Mouse (Mus musculus): Measurements from ENCODE around the gene Wnt1. TPM values are rescaled to one million over a fixed set of nuclear protein-coding genes. Genes with fewer than 3 reads are reported as not detected.
A peak's percentile ranks its signal among the peaks of the same experiment; 100 is the strongest.
"Not testable (repeated sequence)": the region's sequence is repeated elsewhere in the genome, so short reads cannot be mapped to it uniquely, and the experiment has no call there.

The Wnt1 gene
- 0.05 TPM in 1 of 2 replicates, not detected in the other for polyA plus RNA-seq (2012; rRNA removed)

DNA sequence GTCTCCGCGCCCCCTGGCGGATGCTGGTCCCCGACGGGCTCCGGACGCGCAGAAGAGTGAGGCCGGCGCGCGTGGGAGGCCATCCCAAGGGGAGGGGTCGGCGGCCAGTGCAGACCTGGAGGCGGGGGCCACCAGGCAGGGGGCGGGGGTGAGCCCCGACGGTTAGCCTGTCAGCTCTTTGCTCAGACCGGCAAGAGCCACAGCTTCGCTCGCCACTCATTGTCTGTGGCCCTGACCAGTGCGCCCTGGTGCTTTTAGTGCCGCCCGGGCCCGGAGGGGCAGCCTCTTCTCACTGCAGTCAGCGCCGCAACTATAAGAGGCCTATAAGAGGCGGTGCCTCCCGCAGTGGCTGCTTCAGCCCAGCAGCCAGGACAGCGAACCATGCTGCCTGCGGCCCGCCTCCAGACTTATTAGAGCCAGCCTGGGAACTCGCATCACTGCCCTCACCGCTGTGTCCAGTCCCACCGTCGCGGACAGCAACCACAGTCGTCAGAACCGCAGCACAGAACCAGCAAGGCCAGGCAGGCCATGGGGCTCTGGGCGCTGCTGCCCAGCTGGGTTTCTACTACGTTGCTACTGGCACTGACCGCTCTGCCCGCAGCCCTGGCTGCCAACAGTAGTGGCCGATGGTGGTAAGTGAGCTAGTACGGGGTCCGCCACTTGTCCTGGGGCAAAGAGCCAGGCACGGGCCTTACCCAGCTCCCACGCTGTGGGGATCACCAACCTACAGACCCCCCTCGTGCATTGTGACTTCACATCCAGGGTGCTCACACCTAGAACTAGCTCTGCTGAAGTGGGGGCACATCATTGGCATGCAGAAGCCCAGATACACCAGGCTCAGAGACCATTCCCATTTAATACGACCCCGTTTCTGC, at the start of gene Wnt1:
Wnt1 (plus strand) TSS at position 197 of the 875 bp plus-strand sequence.
- DNase-seq (ENCODE audit: low read depth): no peak

DNA sequence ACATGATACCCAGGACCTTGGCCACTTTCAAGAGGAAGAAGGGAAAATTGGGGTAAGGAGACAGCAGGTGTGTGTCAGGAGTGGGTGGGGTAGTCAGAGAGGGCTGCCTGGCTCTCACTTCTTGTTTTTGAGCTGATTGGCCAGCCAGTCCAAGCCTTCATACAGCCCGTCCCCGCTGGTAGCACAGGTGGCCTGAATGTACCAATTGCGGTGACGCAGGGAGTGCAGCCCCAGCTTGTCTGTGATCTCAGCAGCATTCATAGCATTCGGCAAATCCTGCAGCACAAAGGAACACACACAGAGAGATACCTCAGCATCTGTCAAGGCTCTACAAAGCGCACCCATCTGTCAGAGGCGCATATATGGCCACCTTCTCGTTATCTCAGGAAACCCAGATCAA, 49.4 kb upstream of the Wnt1 start:
- no peak for DNase-seq (ENCODE audit: low read depth)

DNA sequence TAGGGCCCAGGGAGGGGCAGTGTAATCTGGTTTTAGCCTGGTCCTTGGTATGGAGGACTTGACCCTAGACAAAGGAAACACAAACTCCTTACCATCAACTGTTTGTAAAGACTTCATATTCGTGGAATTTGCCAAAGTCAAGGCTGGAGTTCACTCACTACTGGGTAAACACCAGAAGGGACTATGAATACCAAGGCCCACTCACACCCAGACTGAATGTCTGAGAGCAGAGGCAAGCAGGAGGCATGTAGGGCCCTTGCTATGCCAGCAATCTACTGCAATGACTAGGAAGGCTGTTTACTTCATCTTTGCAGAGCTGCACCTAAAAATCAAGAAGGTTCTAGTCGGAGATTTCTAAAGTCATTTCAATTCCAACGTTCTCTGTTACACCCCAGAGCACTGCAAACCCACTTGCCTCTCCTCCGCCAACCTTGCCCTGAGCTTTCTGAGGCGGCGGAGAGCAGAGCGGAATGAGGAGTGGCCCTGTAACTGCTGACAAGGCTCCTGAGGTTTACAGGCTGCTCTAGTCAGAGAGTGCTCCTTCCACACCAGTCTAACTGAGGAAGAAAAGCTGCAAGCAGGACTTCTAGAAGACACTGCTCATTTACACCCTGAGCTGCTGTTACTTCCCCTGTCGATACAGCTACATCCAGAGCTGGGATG, 46.8 kb upstream of the Wnt1 start:
- DNase-seq (ENCODE audit: low read depth): no peak

DNA sequence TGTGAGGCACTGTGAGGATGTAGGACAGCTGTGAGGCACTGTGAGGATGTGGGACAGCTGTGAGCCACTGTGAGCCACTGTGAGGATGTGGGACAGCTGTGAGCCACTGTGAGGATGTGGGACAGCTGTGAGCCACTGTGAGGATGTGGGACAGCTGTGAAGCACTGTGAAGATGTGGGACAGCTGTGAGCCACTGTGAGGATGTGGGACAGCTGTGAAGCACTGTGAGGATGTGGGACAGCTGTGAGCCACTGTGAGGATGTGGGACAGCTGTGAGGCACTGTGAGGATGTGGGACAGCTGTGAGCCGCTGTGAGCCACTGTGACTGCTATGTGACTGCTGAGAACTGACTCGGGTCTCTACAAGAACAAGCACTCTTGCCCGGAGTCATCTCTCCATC, 45.8 kb upstream of the Wnt1 start:
- not testable (repeated sequence) for DNase-seq (ENCODE audit: low read depth)

DNA sequence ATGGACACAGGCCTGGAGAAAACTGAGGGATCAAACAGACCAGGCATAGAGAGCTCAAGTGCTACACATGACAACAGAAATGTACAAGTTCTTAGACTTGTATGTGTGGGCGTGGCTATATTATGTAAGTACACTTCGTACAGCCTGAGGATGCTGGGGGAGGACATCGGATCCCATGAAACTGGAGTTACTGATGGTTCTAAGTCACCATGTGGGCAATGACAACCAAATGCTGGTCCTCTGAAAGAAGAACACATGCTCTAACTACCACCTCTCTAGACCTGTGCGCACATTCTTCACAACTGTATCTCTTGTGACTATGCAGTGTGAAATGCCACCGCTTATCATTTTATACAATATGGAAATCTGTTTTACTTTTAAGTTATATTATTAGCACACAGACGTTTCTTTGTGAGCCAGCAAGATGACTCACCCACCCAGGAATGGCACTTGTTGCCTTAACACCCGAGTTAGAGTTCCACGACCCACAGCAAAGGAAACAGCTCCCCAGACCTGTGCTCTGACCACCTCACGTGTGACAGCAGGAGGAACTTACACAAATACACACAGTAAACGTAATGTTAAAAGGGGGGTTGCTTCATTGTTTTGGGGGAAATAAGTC, 43.2 kb upstream of the Wnt1 start:
- no peak for DNase-seq (ENCODE audit: low read depth)

DNA sequence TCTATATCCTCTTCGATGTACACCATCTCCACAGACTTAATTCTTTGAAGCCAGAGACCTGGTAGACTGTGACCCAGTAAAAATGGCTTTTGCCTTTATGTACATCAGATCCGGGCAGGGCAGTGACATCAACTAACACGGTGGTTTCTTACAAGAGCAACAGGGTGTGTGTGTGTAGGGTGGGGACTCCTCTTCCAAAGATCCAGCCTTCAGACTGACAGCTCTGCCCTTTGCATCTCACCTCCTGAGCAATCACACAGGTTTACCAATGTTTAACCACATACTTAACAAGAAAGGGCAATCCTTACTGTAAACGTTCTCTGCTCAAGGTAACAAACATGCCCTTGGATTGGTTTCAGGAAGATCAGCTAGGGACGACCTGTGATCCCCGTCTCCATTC, 42.4 kb upstream of the Wnt1 start:
- DNase-seq (ENCODE audit: low read depth): no peak

DNA sequence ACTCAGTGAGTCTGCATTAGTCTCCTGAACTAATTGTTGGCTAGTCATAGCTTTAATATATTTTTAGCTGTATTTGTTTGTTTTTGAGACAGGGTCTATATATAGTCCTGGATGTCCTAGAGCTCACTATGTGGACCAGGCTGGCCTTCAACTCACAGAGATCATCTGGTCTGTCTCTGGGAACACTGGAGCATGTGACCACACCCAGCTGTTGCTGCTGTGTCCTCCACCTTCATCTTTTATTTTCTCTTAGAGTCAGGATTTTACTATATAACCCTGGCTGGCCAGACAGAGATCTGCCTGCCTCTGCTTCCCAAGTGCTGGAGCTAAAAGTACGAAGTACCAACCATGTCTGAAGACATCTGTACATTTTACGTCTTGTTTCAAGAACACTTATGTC, 40.6 kb upstream of the Wnt1 start:
- DNase-seq (ENCODE audit: low read depth): no peak

DNA sequence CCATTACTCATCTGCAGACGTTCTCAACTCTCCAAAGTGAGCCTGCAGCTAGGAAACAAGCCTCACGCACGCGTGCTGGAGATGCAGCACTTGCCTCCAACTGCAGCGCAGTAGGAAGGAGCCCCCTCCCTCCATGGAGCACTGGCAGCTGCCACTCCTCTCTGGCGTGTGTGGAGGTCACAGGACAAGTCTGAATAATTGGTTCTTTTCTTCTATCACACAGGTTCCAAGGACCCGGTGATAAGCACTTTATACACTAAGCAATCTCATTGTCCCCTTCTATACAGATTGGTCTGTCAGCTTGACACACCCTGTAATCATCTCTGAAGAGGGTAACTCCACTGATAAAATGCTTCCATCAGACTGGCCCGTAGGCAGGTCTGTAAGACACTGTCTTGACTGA, 36.6 kb upstream of the Wnt1 start:
- no peak for DNase-seq (ENCODE audit: low read depth)

DNA sequence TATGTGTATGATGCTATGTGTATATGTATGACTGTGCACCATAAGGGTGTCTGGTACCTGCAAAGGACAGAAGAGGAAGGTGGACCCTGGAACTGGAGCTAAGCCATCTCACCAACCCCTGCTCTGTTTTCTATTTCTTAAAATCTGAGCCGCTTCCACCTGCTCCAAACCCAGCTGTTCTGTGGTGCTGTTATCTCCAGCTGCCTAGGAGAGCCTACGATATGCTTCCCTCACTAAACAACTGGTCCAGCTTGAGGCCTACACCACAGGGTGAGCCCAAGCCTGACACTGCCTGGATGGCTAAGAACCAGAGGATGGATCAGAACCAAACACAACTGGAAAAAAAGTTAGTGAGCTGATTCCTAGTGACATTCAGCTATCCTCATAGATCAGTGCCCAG, 35.5 kb upstream of the Wnt1 start:
- DNase-seq (ENCODE audit: low read depth): no peak

DNA sequence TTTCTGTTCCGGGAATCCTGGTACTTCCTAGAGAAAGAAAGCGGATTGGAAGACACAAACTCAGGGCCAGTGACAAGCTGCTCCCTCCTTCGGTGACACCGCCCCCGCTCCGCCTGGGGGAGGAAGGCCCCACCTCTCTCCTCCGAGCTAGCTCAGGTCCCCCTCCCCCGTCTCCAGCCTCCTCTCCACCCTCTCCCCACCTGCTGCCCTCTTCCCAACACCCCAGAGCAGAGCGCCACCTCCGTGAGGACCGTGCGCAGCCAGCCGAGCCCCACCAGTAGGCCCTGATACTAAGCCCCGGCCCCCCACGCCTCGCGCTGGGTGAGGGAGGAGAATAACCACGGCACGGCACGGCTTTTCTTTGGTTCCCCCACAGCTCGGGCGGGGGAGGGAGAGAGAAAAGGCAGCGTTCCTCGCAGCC, 27.4 kb upstream of the Wnt1 start:
- DNase-seq (ENCODE audit: low read depth): no peak

DNA sequence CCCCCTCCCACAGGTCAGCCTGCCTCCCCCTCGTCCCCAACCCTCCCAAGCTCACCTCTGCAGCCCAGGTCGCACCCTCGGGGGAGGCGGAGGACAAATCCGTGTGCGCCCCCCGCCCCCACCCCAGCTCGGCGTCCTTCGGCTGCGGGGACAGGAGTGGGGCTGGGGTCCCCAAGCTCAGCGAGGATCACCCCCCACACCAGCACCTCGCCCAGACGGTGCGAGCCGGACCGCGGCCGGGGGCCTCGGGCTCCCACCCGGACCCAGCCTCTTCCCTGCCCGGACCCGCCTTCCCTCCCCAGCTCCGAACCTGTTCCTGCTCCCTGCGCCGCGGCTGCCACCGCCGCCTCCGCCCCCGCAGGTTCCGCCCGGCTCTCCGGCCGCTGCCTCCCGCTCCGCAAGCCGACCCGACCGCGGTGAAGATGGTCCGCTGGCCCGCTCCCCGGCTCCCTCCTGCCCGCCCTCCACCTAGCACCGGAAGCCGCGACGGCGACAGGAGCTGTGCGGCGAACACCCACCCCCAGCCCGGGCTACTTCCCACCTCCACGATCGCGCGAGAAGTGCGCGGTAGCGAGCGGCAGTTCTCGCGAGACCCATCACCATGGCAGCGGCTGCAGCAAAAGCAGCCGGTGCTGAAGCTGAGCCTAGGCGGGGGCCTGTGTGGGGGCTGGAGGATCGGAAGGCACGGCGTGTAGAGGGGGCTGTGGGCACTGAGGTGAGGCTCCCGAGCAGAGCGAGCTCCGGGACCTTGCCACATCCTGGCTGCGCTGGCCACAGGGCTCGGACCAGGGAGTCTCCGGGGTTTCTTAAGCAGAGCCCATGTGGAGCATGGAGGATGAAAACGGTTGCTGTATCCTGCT, 26.8 kb upstream of the Wnt1 start, which contains the start of gene Arf3:
Arf3 (minus strand) TSS at position 545 of the 860 bp plus-strand sequence.
- DNase-seq (ENCODE audit: low read depth): no peak

DNA sequence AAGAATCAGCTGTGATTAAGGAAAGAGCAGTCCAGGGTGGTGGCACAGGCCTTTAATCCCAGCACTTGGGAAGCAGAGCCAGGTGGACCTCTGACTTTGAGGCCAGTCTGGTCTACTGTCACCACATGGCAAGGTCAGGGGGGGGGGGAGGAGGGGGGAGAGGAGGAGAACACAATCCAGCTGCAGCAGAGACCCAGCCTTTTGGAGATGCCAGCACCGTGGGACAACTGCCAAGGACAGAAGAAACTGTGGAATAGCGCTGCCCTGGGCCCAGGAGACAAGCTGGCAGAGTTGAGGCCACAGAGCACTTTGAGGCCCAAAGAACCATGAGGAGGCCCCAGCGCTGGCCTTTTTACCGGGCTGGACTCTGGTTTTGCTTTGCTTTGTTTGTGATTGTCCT, 23.7 kb upstream of the Wnt1 start:
- DNase-seq (ENCODE audit: low read depth): no peak

DNA sequence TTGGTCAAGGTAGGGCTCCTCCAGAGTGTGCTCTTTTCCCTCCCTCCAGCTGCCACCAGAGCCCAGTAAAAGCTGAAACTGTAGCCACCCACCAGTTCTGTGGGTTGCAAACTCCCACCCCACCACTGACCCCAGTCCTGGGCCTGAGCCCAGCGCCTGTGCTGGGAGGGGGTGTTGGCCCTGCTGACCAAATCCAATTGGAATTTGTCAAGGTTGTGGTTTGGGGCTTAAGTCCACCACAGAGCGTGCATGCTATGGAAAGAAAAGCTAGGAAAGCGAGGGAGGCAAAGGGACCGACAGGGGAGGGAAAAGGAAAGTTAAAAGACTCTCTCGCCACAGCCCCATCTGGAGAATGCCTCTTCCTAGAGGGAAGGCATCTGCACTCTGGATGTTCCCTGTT, 21.4 kb upstream of the Wnt1 start:
- no peak for DNase-seq (ENCODE audit: low read depth)

DNA sequence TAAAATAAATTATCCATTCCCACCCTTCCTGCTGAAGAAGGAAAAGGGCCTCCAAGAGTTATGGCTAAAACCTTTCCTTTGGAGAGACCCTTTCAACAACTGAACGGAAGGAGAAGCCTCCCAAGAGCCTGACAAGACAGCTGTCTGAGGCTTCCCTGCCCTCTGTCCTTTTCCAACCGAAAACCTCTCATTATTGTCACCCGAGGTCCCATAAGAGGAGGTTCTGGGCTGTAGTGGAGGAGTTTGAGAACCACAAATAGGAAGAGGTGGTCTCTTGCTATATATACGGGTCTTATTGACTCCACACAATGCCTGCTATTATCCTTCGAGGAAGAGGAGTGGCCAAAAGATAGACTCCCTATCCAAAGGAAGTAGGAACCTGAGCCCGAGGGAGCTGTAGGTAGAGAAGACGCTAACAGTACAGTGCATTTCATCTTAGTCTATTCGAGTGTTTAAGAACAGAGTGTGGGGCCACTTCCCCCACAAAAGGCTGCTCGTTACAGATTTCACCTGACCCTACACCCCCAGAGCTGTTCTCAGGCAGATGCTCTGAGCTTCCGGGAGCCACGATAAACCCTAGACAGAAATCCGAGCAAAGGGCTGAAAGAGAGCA, 17.7 kb upstream of the Wnt1 start:
- no peak for DNase-seq (ENCODE audit: low read depth)

DNA sequence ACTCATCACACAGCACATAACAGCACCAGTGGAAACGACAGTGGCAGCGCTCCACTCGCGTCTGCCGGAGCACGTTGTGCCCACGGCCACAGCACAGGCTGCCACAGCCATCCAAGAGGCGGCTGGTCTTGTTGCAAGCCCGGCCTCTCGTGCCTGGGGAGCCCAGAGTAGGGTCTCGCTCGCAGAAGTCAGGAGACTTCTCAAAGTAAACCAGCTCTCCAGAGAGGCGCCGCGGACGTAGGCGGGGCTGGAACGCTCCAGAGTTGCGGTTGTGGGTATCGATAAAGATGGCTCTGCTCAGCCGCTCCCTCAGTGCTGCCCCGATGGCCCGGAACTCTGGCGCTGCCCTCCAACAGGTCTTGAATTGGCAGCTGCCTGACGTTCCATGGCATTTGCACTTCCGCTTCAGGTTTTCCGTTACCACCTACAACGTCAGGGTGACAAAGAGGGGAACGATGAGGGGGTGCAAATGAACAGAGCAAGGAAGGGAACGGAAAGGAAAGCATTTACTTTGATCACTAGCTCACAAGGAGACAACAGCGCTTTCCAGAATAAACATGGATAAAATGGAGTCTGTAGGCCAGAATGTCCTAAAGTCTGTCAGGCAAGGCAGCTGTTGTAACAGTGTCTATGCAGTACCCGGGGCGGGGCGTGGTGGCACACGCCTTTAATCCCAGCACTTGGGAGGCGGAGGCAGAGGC, 17.0 kb upstream of the Wnt1 start:
- peak; percentile 26 for DNase-seq (ENCODE audit: low read depth)

DNA sequence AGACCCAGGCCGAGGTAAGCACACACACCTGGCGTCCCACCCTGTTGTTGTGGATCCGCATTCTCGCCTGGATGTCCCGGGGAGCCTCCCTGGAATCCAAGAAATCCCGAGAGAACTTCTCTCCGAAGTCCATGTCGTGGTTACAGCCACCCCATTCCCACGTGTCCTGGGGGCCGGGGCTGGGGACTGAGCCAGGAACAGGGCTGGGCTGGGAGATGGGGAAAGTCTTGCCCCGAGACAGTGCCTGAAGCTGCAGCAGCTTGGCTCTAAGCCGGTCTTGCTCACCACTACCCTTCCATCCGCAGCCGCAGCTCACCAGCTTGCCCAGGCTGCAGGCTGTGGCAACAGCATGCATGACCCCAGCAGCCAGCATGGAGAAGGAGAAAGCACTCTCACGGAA, 15.6 kb upstream of the Wnt1 start:
- no peak for DNase-seq (ENCODE audit: low read depth)

DNA sequence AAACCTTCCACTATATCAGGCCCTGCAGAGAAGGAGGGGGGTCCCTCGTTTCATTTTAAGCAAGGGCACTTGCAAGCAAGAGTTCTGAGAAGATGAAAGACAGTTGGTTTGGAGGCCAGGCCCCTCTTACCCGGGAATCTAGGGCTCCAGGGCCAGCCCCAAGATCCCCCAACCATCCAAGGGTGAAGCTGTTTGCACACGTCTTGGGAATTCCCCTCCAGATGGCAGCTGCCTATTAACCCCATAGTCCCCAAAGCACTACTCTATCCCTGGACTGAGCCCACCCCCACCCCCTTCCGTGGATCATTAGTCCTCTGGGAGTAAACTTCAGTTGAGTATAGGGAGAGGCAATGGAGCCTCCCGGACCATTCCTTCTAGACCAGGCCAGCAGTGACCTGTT, 14.1 kb upstream of the Wnt1 start:
- DNase-seq (ENCODE audit: low read depth): no peak

DNA sequence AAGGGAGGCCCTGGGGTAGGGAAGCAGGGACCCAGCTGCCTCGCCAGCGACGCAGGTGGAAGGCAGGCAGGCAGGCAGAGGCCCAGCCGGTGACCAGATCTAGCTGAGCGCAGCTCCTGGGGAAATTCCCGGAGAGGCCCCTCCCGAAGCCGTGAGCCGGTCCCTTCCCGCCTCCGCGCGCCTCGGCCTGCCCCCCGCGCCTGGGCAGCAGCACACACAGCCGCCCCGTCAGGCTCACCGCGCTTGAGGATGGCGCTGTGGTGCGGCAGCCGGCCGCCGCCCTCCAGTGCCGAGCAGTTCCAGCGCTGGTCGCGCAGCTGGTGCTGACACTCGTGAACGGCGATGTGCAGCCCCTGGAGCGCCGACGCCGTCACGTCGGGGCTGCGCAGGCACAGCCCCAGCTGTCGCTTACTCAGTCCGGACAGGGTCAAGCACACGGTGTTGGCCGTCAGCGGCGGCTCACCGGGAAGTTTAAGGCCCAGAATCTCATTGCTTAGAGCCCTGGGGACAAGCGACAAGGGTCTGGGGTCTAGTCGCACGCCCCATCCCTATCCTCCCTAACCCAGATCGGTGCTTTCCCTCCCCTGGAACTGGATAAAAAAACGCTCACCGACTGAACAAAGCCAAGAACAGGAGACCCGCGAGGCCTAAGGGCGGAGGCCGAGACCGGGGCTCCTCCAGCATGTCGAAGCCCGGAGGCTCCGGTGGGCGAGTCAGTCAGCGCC, 13.2 kb upstream of the Wnt1 start:
- DNase-seq (ENCODE audit: low read depth): no peak

DNA sequence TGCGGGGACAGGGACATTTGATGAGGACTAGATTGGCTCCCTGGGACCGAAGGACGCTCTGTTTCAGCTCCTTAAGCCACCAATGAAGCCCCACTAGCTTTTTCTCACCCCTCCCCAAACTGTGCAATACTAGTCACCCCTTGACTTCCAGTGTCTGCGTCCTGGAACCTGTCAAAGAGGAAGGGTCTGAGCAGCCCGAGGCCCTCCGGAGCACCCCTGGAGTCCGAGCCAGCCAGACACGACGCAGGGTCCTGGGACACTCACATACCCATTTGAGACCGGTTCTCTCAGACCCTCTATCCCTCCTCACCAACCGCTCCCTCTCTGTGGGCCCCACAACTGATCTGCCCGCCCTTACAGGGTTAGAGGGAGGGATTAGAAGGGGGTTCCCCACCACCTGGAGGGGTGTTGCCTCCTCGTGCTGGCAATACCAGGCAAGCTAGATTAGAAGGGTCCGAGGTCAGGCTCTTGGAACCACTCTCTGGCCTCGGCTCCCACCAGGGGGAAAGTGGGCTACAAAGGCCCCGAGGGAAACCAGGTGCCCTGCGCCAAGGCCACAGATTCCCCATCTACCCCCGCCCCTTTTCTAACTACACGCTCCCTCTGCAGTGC, 12.5 kb upstream of the Wnt1 start:
- no peak for DNase-seq (ENCODE audit: low read depth)

DNA sequence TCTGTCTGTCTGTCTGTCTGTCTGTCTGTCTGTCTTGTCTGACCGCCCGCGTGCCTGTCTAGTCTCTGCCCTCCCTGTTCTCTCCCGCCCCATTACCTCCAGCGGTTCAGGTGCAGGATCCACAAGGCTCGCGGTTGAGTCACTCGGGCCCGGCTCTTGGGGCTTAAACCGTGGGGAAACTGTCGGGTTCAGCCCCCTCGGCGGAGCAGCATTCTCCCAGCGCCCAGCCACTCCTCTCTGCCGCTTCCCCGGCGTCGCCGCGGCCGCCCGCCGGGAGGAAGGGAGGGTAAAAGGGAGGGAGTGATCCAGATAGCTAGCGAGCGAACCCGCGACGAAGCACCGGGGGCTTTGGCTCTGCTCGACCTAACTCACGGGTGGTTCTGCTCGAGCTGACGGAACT, 11.9 kb upstream of the Wnt1 start, which contains the start of gene Wnt10b:
Wnt10b (minus strand) TSS at position 389 of the 400 bp plus-strand sequence.
- DNase-seq (ENCODE audit: low read depth): no peak
